Mouse (Mus musculus) adrenal gland (tissue): ENCODE measurements around the gene 9130008F23Rik.

Experiments
- intact Hi-C: fragments of 180-260 bp; cut with DNase I; formaldehyde crosslinking; loops from one replicate; pipeline ENCODE4 v1.15.1; 2025
- long read RNA-seq, 2 experiments: library from polyadenylated mRNA; unstranded; transcript quantifications; one replicate each; pipeline ENCODE4 v2.0.0; 2020; ENCODE audit warnings: borderline replicate concordance in 1 of 2; ENCODE audit not compliant: insufficient replicate concordance in 1 of 2

The 9130008F23Rik gene
- long read RNA-seq, experiment 1, partial matches to known transcripts: 0 of 1 reads
- long read RNA-seq, experiment 1, other reads (novel, unspliced or antisense): 0 of 1 reads
- long read RNA-seq, experiment 2, partial matches to known transcripts: 0 of 1 reads
- long read RNA-seq, experiment 2, other reads (novel, unspliced or antisense): 0 of 1 reads

GRCm38 (mm10) chr17:40879924-40880691 is at the start of gene 9130008F23Rik:
Gene 9130008F23Rik, minus strand, starts transcription at chr17:40880559.
- intact Hi-C loops: no loop called here

GRCm38 (mm10) chr17:40915499-40915898 is 35.1 kb upstream of the 9130008F23Rik start:
- intact Hi-C loops: no loop called here

- intact Hi-C loops: no loop called here
Observed at GRCm38 (mm10) chr17:40914250-40914649, 33.9 kb upstream of the 9130008F23Rik start, which contains the start of gene Glyatl3. Gene Glyatl3, minus strand, starts transcription at chr17:40914350.

- intact Hi-C loops: no loop called here
Observed at GRCm38 (mm10) chr17:40904721-40905154, 24.4 kb upstream of the 9130008F23Rik start.

- intact Hi-C loops: no loop called here
Observed at GRCm38 (mm10) chr17:40904056-40904597, 23.8 kb upstream of the 9130008F23Rik start.

GRCm38 (mm10) chr17:40903345-40903744 is 23.0 kb upstream of the 9130008F23Rik start:
- intact Hi-C loops: no loop called here

GRCm38 (mm10) chr17:40899783-40900363 is 19.5 kb upstream of the 9130008F23Rik start:
- intact Hi-C loops: loop anchor here (5.0 kb wide), 1 partner anchor 68 kb away; no protein-coding TSS in a partner anchor

- intact Hi-C loops: loop anchor here (5.0 kb wide), 1 partner anchor 65 kb away; no protein-coding TSS in a partner anchor
Observed at GRCm38 (mm10) chr17:40896863-40897262, 16.5 kb upstream of the 9130008F23Rik start.

GRCm38 (mm10) chr17:40887849-40888536 is 7.6 kb upstream of the 9130008F23Rik start:
- intact Hi-C loops: no loop called here

- intact Hi-C loops: no loop called here
Observed at GRCm38 (mm10) chr17:40885155-40885554, 4.8 kb upstream of the 9130008F23Rik start.

- intact Hi-C loops: no loop called here
Observed at GRCm38 (mm10) chr17:40882172-40882571, 1.8 kb upstream of the 9130008F23Rik start.

GRCm38 (mm10) chr17:40879528-40879923 is 833 bp downstream of the 9130008F23Rik start:
- intact Hi-C loops: no loop called here

GRCm38 (mm10) chr17:40877741-40878140 is 2.6 kb downstream of the 9130008F23Rik start:
- intact Hi-C loops: no loop called here

GRCm38 (mm10) chr17:40875568-40875967 is 4.8 kb downstream of the 9130008F23Rik start:
- intact Hi-C loops: no loop called here

- intact Hi-C loops: no loop called here
Observed at GRCm38 (mm10) chr17:40874701-40875100, 5.7 kb downstream of the 9130008F23Rik start.

GRCm38 (mm10) chr17:40873582-40874011 is 6.8 kb downstream of the 9130008F23Rik start:
- intact Hi-C loops: no loop called here

GRCm38 (mm10) chr17:40872626-40873025 is 7.7 kb downstream of the 9130008F23Rik start:
- intact Hi-C loops: no loop called here

- intact Hi-C loops: no loop called here
Observed at GRCm38 (mm10) chr17:40868952-40869747, 11.2 kb downstream of the 9130008F23Rik start.

GRCm38 (mm10) chr17:40855065-40855464 is 25.3 kb downstream of the 9130008F23Rik start:
- intact Hi-C loops: no loop called here

- intact Hi-C loops: no loop called here
Observed at GRCm38 (mm10) chr17:40837308-40837707, 43.1 kb downstream of the 9130008F23Rik start.
